Mouse (Mus musculus): Measurements from ENCODE around the gene Lbp.
A peak's percentile ranks its signal among the peaks of the same experiment; 100 is the strongest.

Lbp gene

DNA sequence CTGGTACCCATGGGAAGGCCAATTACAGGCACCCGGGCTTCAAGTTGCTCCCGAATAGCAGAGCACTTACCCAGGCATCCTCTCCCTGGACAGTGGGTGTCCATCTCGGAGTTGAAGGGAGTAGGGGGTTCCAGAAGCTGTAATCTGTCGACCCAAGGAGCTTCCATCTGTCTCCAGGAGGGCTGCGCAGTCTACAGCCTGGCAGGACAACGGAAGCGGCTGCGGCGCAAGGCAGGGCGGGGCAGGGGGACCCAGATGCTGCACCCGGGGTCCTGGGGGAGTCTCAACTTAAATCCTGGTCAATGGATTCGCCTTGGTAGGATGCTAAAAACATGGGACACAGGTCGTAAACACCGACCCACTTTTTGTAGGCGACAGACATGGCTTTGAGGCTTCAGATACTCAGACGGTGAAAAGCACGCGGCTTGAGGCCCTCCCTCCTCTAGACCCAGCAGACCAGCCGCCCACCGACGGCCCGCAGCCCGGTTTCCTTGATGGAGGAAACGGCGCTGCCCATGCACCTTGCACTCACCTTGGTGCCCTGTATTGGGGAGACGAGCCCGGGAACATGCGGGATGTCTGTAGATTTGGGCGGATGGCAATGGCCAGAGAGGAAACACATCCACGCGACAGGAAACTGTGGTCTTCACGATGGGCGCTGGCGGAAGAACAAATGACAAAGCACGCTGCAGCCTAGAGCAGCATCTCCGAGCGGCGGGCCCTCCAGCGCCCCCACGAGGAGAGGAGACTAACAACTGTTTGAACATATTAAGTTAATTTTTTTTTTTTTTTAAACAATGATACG, 54.8 kb downstream of the Lbp start:
- DNase-seq (ENCODE audit: extremely low spot score, low read depth, low spot score) = peak; percentile 71

DNA sequence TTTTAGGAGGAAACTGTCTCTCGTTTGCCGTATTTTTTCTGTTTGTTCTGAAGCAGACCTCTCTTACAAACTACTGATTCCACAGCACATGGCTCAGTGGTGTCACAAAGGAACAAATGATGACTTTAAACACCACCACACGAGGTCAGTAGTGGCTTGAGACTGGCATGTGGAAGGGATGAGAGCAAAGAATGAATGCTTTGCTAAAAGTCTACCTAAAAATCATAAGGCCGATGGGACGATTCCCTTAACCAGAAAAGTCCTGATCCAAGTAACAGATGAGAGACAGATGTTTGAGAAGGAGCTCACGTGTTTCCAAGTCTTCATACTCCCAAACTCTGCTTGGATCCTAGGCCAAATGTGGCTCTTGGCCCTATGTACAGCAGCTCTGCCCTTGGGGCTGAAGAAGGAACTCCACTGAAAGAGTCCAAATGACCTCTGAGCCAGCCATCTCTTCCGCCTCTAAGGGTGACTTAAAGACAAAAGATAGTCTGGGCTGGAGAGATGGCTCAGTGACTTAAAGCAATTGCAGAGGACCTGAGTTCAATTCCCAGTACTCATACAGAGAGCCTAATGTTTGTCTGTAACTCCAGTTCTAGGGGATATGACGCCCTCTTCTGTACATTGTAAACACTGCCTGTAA, 55.5 kb downstream of the Lbp start:
- no peak for DNase-seq (ENCODE audit: extremely low spot score, low read depth, low spot score)

DNA sequence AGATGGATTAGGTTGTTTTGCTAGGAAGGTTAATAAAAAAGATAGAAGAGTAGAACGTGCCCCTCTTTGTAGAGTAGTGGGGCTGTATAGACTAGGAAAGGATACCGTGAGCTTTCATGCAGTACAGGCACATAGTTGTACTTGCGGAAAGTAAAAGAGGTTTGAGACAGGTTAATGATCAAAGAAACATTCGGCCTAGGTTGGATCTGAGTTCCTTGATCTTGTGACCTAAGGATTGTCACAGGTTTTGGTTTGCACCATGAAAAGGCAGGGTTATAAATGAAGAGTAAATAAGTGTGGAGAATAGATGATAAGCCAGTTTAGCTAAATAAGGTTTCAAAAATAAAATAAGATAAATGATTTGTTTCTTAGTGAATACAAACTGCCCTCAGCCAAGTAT, 57.9 kb downstream of the Lbp start:
- DNase-seq (ENCODE audit: extremely low spot score, low read depth, low spot score) = no peak

DNA sequence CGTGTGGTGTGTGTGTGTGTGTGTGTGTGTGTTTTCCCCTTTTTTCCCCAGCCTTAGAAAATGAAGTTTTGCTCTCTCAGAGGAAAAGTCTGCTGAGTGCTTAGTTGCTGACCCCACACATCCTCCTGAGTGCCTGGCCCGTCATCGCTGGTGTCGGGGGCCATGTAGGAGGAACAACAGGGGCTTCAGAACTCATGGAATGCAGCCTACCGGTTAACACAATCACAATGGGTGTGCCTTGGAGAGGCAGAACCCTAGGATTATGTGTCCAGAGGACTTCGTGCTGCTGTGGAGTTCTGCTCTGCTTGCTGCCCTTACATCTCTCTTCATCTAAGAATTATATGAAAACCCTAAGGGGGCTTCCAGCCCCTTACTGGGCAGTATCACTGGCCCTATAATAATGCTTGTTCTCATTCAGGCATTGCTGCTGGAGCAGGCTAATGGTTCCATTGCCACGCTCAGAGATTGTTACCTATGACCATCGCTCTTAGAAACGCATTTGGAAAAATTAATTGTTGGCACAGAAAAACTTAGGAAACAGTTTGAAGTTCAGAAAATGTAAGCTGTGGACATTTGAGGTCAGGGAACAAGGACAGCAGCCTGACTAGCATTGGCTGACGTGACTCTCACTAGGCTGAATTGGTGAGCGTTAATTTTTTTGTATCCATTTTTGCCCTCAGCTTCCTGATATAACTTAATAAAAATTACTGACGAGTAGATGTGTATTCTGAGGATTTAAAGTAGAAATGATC, 59.0 kb downstream of the Lbp start:
- no peak for DNase-seq (ENCODE audit: extremely low spot score, low read depth, low spot score)

DNA sequence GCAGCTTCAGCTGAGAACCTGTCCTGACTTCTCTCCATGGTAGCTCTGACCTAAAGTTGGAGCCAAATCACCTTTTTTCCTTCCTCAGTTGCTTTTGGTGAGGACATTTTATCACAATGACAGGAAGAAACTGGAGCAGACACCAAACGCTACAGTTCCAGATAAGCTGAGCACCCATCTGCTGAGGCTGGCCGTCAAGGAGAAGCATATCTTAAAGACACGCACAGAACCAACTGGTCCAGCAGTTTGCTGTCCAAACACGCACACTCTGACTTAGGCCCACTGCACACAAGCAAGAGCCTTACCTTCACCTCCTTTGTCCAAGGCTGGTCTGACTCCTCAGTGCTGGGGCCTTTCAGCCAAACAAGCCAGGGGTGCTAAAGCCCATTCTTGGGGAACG, 61.4 kb downstream of the Lbp start:
- no peak for DNase-seq (ENCODE audit: extremely low spot score, low read depth, low spot score)

DNA sequence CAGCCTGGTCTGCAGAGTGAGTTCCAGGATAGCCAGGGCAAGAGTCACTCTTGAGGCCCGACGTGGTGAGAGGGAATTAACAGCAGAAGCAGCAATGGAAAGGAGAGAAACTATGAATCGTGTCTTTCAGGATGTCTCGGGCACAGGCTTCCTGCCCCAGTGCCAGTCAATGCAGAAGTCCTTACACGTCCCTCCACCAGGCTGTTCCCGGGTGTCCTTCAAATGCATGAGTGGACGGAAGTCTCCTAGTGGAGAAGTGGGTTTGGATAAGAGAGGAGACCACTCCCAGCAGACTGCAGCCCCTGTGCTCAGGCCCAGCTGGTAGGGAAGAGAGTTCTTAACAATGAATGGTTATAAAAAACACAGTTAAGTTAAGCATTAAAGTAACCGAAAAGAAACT, 62.0 kb downstream of the Lbp start:
- DNase-seq (ENCODE audit: extremely low spot score, low read depth, low spot score) = no peak

DNA sequence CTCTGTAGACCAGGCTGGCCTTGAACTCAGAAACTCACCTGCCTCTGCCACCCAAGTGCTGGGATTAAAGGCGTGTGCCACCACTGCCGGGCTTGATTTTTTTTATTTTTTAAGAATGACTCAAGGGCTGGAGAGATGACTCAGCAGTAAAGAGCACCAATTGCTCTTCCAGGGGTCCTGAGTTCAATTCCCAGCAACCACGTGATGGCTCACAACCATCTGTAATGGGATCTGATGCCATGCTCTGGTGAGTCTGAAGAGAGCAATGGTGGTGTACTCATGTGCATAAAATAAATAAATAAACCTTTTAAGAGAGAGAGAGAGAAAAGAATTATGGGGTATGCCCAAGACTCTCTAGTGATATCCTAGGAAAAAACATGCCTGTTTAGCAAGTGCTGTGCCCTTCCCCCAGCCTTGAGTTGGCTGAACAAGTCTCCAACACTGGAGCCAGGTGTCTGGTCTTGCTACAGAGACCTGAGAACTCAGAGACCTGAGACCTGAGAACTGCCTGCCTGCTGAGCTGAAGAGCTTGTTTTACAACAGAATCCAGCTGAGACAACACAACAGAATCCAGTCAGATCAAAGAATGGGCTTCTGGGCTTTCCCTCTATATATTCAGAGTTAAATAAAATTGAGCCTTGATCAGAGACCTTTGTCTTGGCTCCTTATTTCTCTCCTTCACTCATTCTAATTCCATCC, 63.3 kb downstream of the Lbp start:
- no peak for DNase-seq (ENCODE audit: extremely low spot score, low read depth, low spot score)

DNA sequence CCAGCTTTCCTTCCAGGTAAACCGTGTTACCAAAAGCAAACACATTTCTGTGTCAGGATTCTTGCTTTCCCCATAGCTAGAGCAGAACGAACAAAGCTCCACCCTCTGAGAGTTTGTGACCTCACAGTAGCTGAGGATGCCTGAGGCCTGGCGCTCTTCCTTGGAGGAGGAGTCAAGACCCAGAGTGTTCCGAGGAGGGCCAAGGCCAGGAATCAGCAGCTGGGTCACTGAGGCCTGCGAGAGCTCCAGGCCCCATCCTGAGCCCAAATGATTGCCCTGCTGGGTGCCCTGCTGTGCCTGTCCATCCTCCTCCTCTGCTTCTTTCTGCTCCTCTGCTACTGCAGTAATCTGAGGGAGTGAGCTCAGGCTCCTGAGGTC, 63.9 kb downstream of the Lbp start:
- DNase-seq (ENCODE audit: extremely low spot score, low read depth, low spot score) = no peak

DNA sequence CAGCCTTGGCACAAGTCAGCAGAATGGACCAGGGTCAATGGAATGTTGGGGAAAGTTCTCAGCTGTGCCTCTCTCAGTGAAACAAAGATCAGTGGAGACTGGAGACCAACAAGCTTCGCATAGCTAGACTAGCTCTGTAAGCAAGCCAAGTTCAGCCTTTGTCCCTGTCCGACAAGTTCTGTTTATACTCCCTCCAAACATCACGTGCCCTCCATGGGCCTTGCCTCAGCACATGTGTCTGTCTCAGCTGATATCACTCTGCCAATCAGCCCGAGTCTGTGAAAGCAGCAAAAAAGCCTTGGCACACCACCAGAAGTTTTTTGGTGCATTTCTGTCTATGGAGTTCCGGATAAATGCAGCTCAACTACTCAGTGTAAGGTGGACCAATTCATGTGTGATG, 66.8 kb downstream of the Lbp start:
- DNase-seq (ENCODE audit: extremely low spot score, low read depth, low spot score) = no peak

DNA sequence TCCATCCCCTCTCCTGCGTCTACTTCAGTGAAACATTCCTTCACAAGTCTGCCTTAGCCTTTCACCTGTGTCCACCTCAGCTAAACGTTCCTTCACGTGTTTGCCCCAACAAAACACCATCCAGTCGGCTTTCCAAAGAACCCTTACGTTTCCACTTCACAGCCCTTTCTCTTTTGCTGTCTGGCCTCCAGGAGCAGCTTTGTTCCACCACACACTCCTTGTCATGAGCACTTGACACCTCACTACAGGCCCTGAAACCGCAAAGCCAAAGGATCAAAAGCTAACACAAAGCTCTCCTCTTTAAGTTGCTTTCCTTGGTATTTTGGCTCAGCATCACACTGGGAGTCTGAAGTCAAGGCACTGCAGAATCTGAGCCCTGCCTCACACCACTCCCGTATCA, 67.2 kb downstream of the Lbp start:
- DNase-seq (ENCODE audit: extremely low spot score, low read depth, low spot score) = no peak

DNA sequence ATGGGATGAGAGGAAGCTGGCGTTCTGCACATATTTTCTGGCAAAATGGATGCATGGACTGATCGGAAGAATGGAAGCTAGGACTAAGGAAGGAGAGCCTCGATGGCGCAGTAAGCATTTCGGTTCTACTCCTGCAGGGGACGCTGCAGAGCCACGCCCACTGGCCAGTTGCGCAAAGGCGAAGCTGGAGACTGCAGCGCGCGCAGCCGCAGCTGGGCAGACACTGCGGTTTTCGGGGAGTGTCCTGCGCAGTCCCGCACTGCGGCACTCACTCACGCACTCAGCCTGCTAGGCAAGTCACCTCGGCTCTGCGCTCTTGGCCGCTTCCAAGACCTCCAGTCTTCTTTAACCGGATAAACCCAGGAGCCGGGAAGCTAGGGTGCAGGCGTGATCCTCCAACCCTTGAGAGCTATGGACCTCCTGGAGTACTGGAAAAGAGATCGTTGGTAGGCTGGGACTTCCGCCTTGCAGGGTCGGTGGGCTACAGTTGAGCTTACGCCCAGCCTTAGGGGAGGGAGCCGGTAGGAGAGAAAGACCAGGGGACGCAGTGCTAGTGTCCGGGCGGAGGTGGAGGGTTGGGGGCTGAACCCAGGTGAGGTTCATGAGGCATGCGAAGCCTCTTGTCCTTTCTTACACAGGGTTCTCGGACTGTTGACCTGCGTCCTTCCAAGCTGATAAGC, 69.3 kb downstream of the Lbp start, which contains the start of gene Snhg11:
Gene Snhg11, plus strand, starts transcription at position 196 of the 680 bp plus-strand sequence.
- DNase-seq (ENCODE audit: extremely low spot score, low read depth, low spot score) = no peak

DNA sequence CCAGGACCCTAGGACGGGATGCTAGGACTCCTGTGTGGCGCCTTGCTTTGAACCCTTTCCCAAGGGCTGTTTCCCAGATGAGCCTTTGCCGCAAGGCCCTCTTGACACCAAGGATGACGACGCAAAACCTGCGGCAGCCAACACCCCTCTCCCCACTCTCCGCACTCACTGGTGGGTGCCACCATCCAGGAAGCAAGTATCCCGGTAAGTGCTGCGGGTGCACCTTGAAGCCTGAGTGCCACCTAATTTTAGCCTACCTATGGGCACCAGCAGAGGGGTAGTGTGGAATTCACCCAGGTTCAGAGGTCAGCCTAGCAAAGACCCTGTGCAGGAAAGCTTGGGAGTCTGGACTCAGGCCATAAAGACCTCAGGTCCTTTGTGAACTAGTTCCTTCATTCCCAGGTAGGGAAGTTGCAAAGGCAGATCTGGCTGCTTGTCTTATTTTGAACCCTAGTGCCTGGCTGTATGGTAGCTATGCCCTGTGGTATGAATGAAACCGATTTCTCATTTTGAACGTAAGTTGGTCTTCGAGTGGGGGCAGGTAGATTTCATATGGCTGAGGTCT, 69.9 kb downstream of the Lbp start:
- DNase-seq (ENCODE audit: extremely low spot score, low read depth, low spot score) = no peak

DNA sequence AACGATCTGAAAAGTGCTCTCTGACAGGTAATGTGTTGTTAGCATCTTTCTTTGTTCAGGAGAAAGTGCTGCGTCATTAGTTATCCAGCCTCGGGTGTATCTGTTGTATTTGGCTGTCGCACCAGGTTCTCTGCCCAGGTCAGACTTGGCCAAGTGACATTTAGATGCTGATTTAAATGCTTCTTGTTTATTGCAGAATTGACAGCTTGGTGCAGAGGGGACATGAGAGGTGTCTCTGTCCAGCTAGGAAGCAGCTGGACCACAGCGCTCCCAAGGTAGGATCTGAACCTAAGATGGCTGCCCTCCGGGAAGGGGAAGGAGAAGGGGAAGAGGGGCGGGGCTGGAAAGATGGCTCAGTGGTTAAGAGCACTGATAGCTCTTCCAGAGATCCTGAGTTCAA, 70.5 kb downstream of the Lbp start:
- no peak for DNase-seq (ENCODE audit: extremely low spot score, low read depth, low spot score)

DNA sequence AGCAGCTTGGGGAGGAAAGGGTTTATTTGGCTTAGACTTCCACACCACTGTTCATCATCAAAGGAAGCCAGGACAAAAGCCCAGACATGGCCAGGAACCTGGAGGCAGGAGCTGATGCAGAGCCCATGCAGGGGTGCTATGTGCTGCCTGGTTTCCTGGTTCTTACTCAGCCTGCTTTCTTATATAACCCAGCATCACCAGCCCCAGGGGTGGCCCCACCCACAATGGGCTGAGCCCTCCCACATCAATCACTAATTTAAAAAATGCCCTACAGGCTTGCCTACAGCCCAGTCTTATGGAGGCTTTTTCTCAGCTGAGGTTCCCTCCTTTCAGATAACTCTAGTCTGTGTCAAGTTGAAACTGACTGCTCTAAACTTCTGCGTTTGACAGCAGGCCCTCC, 71.5 kb downstream of the Lbp start:
- no peak for DNase-seq (ENCODE audit: extremely low spot score, low read depth, low spot score)

DNA sequence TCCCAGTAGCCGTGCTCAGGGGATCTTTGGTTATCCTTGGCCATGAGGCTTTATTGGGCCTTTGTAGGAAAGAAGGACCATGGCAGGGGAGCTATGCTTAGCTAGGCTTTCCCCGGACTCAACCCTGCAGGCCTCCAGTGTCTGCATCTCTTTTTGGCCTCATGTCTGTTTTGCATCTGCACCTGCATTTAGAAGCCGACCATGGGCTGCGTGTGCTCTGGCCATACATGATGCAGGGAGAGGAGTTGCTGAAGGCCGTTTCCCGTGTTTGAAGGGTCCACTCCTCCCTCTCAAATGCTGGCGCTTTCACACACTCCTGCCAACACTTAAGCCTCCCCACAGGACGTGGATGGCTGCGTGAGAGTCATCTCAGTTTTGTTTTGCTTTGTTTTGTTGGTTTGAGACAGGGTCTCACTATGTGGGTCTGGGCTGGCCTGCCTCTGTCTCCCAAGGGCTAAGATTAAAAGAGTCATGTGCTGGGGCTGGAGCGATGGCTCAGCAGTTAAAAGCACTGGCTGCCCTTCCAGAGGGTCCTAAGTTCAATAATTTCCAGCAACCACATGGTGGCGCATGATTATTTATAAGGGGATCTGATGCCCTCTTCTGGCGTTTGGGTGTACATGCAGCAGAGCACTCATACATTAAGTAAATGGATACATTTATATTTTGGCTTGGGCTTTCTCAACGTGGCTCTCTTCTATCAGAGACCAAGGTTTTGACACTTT, 73.2 kb downstream of the Lbp start:
- DNase-seq (ENCODE audit: extremely low spot score, low read depth, low spot score) = peak; percentile 70
